Mouse (Mus musculus): ENCODE data around the gene Gm28635. TPM values are rescaled to one million over a fixed set of nuclear protein-coding genes. Genes with fewer than 3 reads are reported as not detected.

The Gm28635 gene
- polyA plus RNA-seq, 1 experiment from 2014 or later: not detected

DNA sequence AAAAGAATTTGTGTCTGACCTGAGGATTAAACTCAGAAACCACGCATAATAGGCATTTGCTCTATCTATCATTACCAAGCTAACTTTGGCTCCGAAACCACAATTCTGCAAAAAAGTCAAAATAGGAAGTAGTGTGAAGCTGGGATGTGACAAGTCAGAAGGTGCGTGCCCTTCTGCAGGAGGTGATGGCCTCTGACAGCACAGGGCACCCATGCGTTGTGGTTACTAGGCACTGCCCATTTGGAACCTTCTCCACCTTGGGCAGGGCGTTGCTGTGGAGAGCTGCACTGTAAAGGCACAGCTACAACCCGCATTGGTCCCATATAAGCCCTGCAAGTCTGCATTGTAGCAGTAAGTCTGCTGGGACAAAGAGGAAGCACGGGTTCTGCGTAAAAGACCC lies 85.0 kb downstream of the Gm28635 start:
- no peak overlapping the region for H3K27ac ChIP-seq (ENCODE audit: low read depth, low read length)
- H3K4me1 ChIP-seq (ENCODE audit: control insufficient read depth, insufficient read depth, low read length): no peaks in the 10 kb centered on the region
- H3K9me3 ChIP-seq (ENCODE audit: control insufficient read depth, low read length): no peaks in the 10 kb centered on the region; the same call in 1 of the 2 replicates
- no peak overlapping the region for H3K4me3 ChIP-seq (ENCODE audit: low read depth, low read length)
- DNase-seq (ENCODE audit: low spot score, missing footprints): no peak
- H3K27me3 ChIP-seq (ENCODE audit: control insufficient read depth, insufficient read depth, low read length): no peaks in the 10 kb centered on the region
- no peak for ATAC-seq (ENCODE audit: low FRiP score)
- 95% methylated on average over 8 of the region's 8 CpGs for WGBS
- H3K4me2 ChIP-seq: no peak overlapping the region
- H3K9ac ChIP-seq (ENCODE audit: low read length): no peak overlapping the region
- no peaks in the 10 kb centered on the region for H3K36me3 ChIP-seq (ENCODE audit: control insufficient read depth, insufficient read depth, low read length)

DNA sequence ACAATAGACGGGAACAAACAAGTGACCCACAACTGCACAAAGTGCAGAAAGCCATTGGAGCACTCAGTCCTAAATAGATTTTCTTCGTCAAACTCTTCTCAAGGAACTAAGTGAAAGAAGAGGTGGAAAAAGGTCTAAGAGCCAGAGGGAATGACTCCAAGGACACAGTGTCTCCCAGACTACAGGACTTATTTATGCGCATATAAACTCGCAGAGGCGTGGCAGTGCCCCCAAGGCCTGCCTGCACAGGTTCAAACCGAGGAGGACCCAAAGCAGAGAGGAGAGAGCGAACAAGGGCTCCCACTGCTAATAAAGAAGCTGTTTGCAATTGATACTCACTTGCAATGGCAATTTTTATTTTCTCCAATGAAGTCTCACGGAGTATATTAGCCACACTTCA lies 92.1 kb downstream of the Gm28635 start:
- Histone ChIP-seq H3K27me3 (ENCODE audit: control insufficient read depth, insufficient read depth, low read length) (no peaks in the 10 kb centered on the region), H3K27ac (ENCODE audit: low read depth, low read length) (no peak overlapping the region), H3K36me3 (ENCODE audit: control insufficient read depth, insufficient read depth, low read length) (no peaks in the 10 kb centered on the region), H3K9ac (ENCODE audit: low read length) (no peak overlapping the region), H3K9me3 (ENCODE audit: control insufficient read depth, low read length) (no peaks in the 10 kb centered on the region; the same call in 1 of the 2 replicates), H3K4me2 (no peak overlapping the region), H3K4me1 (ENCODE audit: control insufficient read depth, insufficient read depth, low read length) (no peaks in the 10 kb centered on the region), H3K4me3 (ENCODE audit: low read depth, low read length) (no peak overlapping the region)
- ATAC-seq (ENCODE audit: low FRiP score) (no peak), DNase-seq (ENCODE audit: low spot score, missing footprints) (no peak)
- WGBS: 83% methylated on average over 8 of the region's 8 CpGs

DNA sequence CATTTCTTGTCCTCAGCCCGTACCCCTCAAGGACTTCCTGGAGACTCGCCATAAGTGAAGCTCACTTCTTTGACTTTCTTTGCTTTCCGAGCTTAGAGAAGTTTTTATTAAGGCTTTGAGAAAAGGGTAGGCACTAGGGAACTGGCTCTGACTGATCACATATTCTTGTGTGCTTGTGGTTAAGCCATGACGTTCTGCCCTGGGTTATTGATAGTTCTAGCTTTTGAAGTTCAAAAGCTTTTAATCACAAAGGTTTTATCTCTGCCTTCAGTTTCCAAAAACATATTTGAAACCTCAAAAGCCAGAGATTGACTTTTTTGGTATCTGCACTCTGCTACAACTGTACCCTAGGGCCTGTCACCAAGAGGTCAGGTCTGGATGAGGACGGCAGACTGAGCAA lies 95.6 kb downstream of the Gm28635 start:
- Histone ChIP-seq H3K27ac (ENCODE audit: low read depth, low read length) (no peak overlapping the region), H3K36me3 (ENCODE audit: control insufficient read depth, insufficient read depth, low read length) (no peaks in the 10 kb centered on the region), H3K4me2 (no peak overlapping the region), H3K27me3 (ENCODE audit: control insufficient read depth, insufficient read depth, low read length) (no peaks in the 10 kb centered on the region), H3K9me3 (ENCODE audit: control insufficient read depth, low read length) (no peaks in the 10 kb centered on the region), H3K4me3 (ENCODE audit: low read depth, low read length) (no peak overlapping the region), H3K4me1 (ENCODE audit: control insufficient read depth, insufficient read depth, low read length) (no peaks in the 10 kb centered on the region), H3K9ac (ENCODE audit: low read length) (no peak overlapping the region)
- ATAC-seq (ENCODE audit: low FRiP score) (no peak), DNase-seq (ENCODE audit: low spot score, missing footprints) (no peak)
- WGBS: 87% methylated on average over 5 of the region's 5 CpGs

DNA sequence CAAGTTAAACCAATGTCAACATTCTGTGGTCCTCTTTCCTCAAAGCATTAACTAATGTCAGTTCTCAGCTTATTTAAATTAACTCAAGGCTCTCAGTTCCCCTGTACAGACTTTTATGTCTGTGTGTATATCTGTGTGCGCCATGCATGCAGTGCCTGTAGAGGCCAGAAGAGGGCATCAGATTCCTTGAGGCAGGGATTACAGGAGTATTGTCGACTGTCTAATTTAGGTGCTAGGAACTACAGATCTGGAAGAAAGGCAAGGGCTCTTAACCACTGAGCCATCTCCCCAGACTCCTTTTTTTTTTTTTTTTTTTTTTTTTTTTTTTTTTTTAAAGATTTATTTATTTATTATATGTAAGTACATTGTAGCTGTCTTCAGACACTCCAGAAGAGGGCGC lies 96.6 kb downstream of the Gm28635 start:
- H3K36me3 ChIP-seq (ENCODE audit: control insufficient read depth, insufficient read depth, low read length): no peaks in the 10 kb centered on the region
- no peak overlapping the region for H3K9ac ChIP-seq (ENCODE audit: low read length)
- ATAC-seq (ENCODE audit: low FRiP score): no peak
- H3K4me1 ChIP-seq (ENCODE audit: control insufficient read depth, insufficient read depth, low read length): no peaks in the 10 kb centered on the region
- H3K4me2 ChIP-seq: no peak overlapping the region
- no peak overlapping the region for H3K4me3 ChIP-seq (ENCODE audit: low read depth, low read length)
- no peak overlapping the region for H3K27ac ChIP-seq (ENCODE audit: low read depth, low read length)
- H3K9me3 ChIP-seq (ENCODE audit: control insufficient read depth, low read length): no peaks in the 10 kb centered on the region
- H3K27me3 ChIP-seq (ENCODE audit: control insufficient read depth, insufficient read depth, low read length): no peaks in the 10 kb centered on the region
- 89% methylated on average over 2 of the region's 3 CpGs for WGBS
- DNase-seq (ENCODE audit: low spot score, missing footprints): no peak

DNA sequence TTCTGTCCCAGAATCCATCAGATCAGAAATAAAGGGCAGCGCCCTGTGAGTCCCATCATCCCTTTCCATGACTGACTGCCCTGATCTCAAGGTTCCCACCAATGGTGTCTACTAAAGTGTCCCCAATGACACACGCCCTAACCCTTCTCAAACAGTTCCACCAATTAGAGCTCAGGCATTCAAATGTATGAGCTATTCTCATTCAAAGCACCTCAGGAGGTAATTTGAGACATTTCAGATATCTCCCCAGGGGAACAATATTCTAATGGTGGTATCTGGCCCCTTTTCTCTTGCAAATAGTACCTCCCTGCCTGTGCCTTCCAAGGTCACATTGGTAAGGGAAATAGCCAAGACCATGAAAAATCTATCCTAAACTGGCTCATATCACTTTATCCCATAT lies 98.5 kb downstream of the Gm28635 start:
- DNase-seq (ENCODE audit: low spot score, missing footprints) (no peak), ATAC-seq (ENCODE audit: low FRiP score) (no peak)
- 90% methylated on average over 2 of the region's 2 CpGs for WGBS
- no peaks in the 10 kb centered on the region for H3K36me3 ChIP-seq (ENCODE audit: control insufficient read depth, insufficient read depth, low read length)
- no peak overlapping the region for H3K4me3 ChIP-seq (ENCODE audit: low read depth, low read length)
- no peak overlapping the region for H3K4me2 ChIP-seq
- H3K9ac ChIP-seq (ENCODE audit: low read length): no peak overlapping the region
- no peak overlapping the region for H3K27ac ChIP-seq (ENCODE audit: low read depth, low read length)
- no peaks in the 10 kb centered on the region for H3K9me3 ChIP-seq (ENCODE audit: control insufficient read depth, low read length)
- no peaks in the 10 kb centered on the region for H3K27me3 ChIP-seq (ENCODE audit: control insufficient read depth, insufficient read depth, low read length)
- H3K4me1 ChIP-seq (ENCODE audit: control insufficient read depth, insufficient read depth, low read length): no peaks in the 10 kb centered on the region

DNA sequence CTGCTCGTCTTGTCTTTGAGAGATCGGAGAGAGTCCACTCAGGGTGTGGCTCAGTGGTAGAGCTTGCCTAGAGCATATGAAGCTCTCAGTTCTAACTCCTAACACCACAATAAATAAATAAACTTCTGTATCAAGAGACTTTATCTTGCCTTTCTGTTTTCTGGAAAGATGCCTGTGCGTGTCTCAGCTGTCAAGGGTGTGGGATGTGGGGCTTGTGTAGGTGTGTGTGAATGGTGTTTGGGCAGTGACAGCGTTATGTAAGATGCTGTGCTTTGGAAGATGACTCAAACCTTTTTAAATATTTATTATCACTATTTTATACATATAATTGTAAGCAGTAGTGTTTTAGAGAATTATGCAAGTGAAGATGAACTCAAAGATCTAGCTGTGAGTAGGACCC lies 103.7 kb downstream of the Gm28635 start:
- Histone ChIP-seq H3K4me2 (no peak overlapping the region), H3K27ac (ENCODE audit: low read depth, low read length) (no peak overlapping the region), H3K4me3 (ENCODE audit: low read depth, low read length) (no peak overlapping the region), H3K4me1 (ENCODE audit: control insufficient read depth, insufficient read depth, low read length) (no peaks in the 10 kb centered on the region), H3K36me3 (ENCODE audit: control insufficient read depth, insufficient read depth, low read length) (no peaks in the 10 kb centered on the region), H3K9me3 (ENCODE audit: control insufficient read depth, low read length) (no peaks in the 10 kb centered on the region; the same call in 1 of the 2 replicates), H3K27me3 (ENCODE audit: control insufficient read depth, insufficient read depth, low read length) (no peaks in the 10 kb centered on the region), H3K9ac (ENCODE audit: low read length) (no peak overlapping the region)
- ATAC-seq (ENCODE audit: low FRiP score) (no peak), DNase-seq (ENCODE audit: low spot score, missing footprints) (no peak)
- WGBS: 92% methylated on average over 4 of the region's 4 CpGs

DNA sequence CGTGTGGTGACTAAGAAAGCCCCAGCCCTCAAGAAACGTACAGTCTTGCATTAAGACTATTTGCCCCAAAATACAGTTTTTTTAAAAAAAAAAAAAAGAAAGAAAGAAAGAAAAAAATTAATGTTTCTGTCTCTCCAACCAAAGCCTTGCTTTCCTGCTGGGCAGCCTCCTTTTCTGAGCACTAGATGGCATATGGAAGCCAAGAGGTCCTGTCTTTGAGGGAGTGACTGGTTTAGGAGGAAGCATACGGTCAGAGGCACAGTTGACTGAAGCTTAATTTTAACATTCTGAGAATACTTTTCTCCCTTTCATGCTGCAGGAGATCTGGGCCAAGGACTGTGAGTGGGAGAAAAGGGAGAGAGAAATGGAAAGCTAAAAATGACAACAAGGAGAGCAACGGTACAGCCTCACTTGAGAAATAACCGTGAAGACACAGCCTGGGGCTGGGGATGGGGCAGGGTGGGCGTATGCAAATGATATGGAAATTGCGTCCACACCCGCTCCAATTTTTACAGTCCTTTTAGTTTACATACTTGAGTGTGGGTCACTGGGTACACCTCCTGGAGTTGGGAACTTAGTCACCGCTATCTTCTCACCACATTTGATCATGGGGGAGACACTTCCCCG lies 120.8 kb downstream of the Gm28635 start:
- Histone ChIP-seq H3K27ac (ENCODE audit: low read depth, low read length) (no peak overlapping the region), H3K27me3 (ENCODE audit: control insufficient read depth, insufficient read depth, low read length) (no peaks in the 10 kb centered on the region), H3K9ac (ENCODE audit: low read length) (no peak overlapping the region), H3K36me3 (ENCODE audit: control insufficient read depth, insufficient read depth, low read length) (no peaks in the 10 kb centered on the region), H3K9me3 (ENCODE audit: control insufficient read depth, low read length) (no peaks in the 10 kb centered on the region), H3K4me2 (no peak overlapping the region; the same call in 1 of the 2 replicates), H3K4me3 (ENCODE audit: low read depth, low read length) (no peak overlapping the region), H3K4me1 (ENCODE audit: control insufficient read depth, insufficient read depth, low read length) (no peaks in the 10 kb centered on the region)
- DNase-seq (ENCODE audit: low spot score, missing footprints) (no peak), ATAC-seq (ENCODE audit: low FRiP score) (no peak)
- WGBS: 61% methylated on average over 10 of the region's 10 CpGs

Other genes starting within 250 kb of the Gm28635 start
- 20.4 and 25.4 TPM in 2 replicates for gene Tfpi, start 201.3 kb downstream of the Gm28635 start, polyA plus RNA-seq (2014; fragmentation: Nextera tagmentation; extraction: Ambion mirVana)
- 36.8 and 38.3 TPM in 2 replicates for gene Ctnnd1, start 27.3 kb downstream of the Gm28635 start, polyA plus RNA-seq (2014; fragmentation: Nextera tagmentation; extraction: Ambion mirVana)
- 0.19 and 0.41 TPM in 2 replicates for gene Btbd18, start 19.0 kb downstream of the Gm28635 start, polyA plus RNA-seq (2014; fragmentation: Nextera tagmentation; extraction: Ambion mirVana)
- 450 and 473 TPM in 2 replicates for gene Selenoh, start 7.3 kb downstream of the Gm28635 start, polyA plus RNA-seq (2014; fragmentation: Nextera tagmentation; extraction: Ambion mirVana)
- gene Med19, start 361 bp upstream of the Gm28635 start, polyA plus RNA-seq (2014; fragmentation: Nextera tagmentation; extraction: Ambion mirVana): 70.7 and 73.2 TPM in 2 replicates
- 193 and 195 TPM in 2 replicates for gene Tmx2, start 1.1 kb upstream of the Gm28635 start, polyA plus RNA-seq (2014; fragmentation: Nextera tagmentation; extraction: Ambion mirVana)
- gene Zdhhc5, start 37.1 kb upstream of the Gm28635 start, polyA plus RNA-seq (2014; fragmentation: Nextera tagmentation; extraction: Ambion mirVana): 22.4 and 23.9 TPM in 2 replicates
- gene Clp1, start 49.3 kb upstream of the Gm28635 start, polyA plus RNA-seq (2014; fragmentation: Nextera tagmentation; extraction: Ambion mirVana): 54.4 and 57.0 TPM in 2 replicates
- gene Ypel4, start 56.0 kb upstream of the Gm28635 start, polyA plus RNA-seq (2014; fragmentation: Nextera tagmentation; extraction: Ambion mirVana): 13.6 and 14.2 TPM in 2 replicates
- 4.5 and 6.5 TPM in 2 replicates for gene Gm19426, start 65.6 kb upstream of the Gm28635 start, polyA plus RNA-seq (2014; fragmentation: Nextera tagmentation; extraction: Ambion mirVana)
- gene Serping1, start 97.4 kb upstream of the Gm28635 start, polyA plus RNA-seq (2014; fragmentation: Nextera tagmentation; extraction: Ambion mirVana): 37.0 and 39.2 TPM in 2 replicates
- gene Ube2l6, start 120.8 kb upstream of the Gm28635 start, polyA plus RNA-seq (2014; fragmentation: Nextera tagmentation; extraction: Ambion mirVana): 39.4 and 39.5 TPM in 2 replicates
- gene Smtnl1, start 144.6 kb upstream of the Gm28635 start, polyA plus RNA-seq (2014; fragmentation: Nextera tagmentation; extraction: Ambion mirVana): 0.15 TPM in 1 of 2 replicates, not detected in the other
- 38.1 and 43.1 TPM in 2 replicates for gene Timm10, start 149.0 kb upstream of the Gm28635 start, polyA plus RNA-seq (2014; fragmentation: Nextera tagmentation; extraction: Ambion mirVana)
- gene Slc43a1, start 160.8 kb upstream of the Gm28635 start, polyA plus RNA-seq (2014; fragmentation: Nextera tagmentation; extraction: Ambion mirVana): 16.3 and 18.6 TPM in 2 replicates
- 1.4 and 1.6 TPM in 2 replicates for gene Rtn4rl2, start 208.7 kb upstream of the Gm28635 start, polyA plus RNA-seq (2014; fragmentation: Nextera tagmentation; extraction: Ambion mirVana)

Data from midbrain, embryonic 11.5 days (tissue).